Mouse (Mus musculus): ENCODE measurements around the gene Atp6v1d.

Gene Atp6v1d

DNA sequence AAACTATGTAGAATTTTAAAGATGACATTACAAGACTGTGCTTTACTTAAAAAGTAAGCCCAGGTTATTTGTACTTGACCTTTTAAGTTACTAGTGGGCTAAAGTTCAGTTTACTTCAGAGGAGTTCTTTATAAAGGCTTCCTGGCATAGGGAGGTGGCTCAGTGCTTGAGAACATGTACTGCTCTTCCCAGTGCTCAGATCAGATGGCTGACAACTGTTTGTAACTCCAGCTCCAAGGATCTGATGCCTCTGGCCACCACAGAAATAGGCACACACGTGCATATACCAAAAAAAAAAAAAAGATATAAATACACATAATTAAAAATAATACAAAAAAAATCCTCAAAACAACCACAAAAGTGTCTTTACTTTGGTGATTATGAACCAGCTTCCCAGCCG is 70.6 kb downstream of the Atp6v1d start:
- DNase-seq = no peak
